Mouse (Mus musculus) cerebellum, postnatal 25 days (tissue): Measurements from ENCODE around the gene Frmd6.

Experiments used
- DNase-seq, 2 experiments: peaks; one replicate each; pipeline ENCODE4 v3.0.0; 2021; ENCODE audit warnings: mixed read lengths in 2 of 2

Frmd6 gene

GRCm38 (mm10) chr12:70809957-70810356 is 15.4 kb upstream of the Frmd6 start:
- no peak for DNase-seq

GRCm38 (mm10) chr12:70811772-70812171 is 13.5 kb upstream of the Frmd6 start:
- DNase-seq = peak in 1 of 2 experiments; percentile 21

- peak; percentile 75 to 84 for DNase-seq
Measured at GRCm38 (mm10) chr12:70812176-70812575, 13.1 kb upstream of the Frmd6 start.

GRCm38 (mm10) chr12:70812822-70813465 is 12.4 kb upstream of the Frmd6 start:
- DNase-seq = no peak

- DNase-seq = no peak
Measured at GRCm38 (mm10) chr12:70816731-70817130, 8.6 kb upstream of the Frmd6 start.

- no peak for DNase-seq
Measured at GRCm38 (mm10) chr12:70824017-70824416, 1.3 kb upstream of the Frmd6 start.

GRCm38 (mm10) chr12:70825651-70826317 is 470 bp downstream of the Frmd6 start:
- DNase-seq = peak in 1 of 2 experiments; percentile 74

GRCm38 (mm10) chr12:70826318-70827072 is 1.2 kb downstream of the Frmd6 start:
- peak; percentile 31 to 50 for DNase-seq

GRCm38 (mm10) chr12:70827187-70827900 is 2.0 kb downstream of the Frmd6 start:
- peak in 1 of 2 experiments; percentile 46 for DNase-seq

GRCm38 (mm10) chr12:70827901-70828271 is 2.6 kb downstream of the Frmd6 start:
- no peak for DNase-seq

- peak; percentile 42 to 51 for DNase-seq
Measured at GRCm38 (mm10) chr12:70830982-70831566, 5.8 kb downstream of the Frmd6 start.

GRCm38 (mm10) chr12:70832216-70832998 is 7.1 kb downstream of the Frmd6 start:
- no peak for DNase-seq

GRCm38 (mm10) chr12:70833050-70833449 is 7.7 kb downstream of the Frmd6 start:
- peak in 1 of 2 experiments; percentile 57 for DNase-seq

GRCm38 (mm10) chr12:70834043-70834442 is 8.7 kb downstream of the Frmd6 start:
- no peak for DNase-seq

- DNase-seq = no peak
Measured at GRCm38 (mm10) chr12:70835004-70835403, 9.7 kb downstream of the Frmd6 start.

GRCm38 (mm10) chr12:70837792-70838321 is 12.5 kb downstream of the Frmd6 start:
- peak; percentile 61 to 70 for DNase-seq

- DNase-seq = no peak
Measured at GRCm38 (mm10) chr12:70845371-70845770, 20.1 kb downstream of the Frmd6 start.

- no peak for DNase-seq
Measured at GRCm38 (mm10) chr12:70849024-70849423, 23.7 kb downstream of the Frmd6 start.

- DNase-seq = no peak
Measured at GRCm38 (mm10) chr12:70849517-70850291, 24.4 kb downstream of the Frmd6 start.

- DNase-seq = no peak
Measured at GRCm38 (mm10) chr12:70851342-70851960, 26.1 kb downstream of the Frmd6 start.
